Mouse (Mus musculus) erythroblast, embryonic 14.5 days (primary cell): ENCODE measurements around the gene Cav2.

Experiments used
- GATA1 ChIP-seq: IDR thresholded peaks from 2 replicates; pipeline ENCODE4 v1.6.1; 2012; ENCODE audit warnings: low read length, inconsistent platforms, mixed read lengths
- TAL1 ChIP-seq: IDR thresholded peaks from 3 replicates; pipeline ENCODE4 v1.6.1; 2012; ENCODE audit warnings: low read length, inconsistent platforms, mixed read lengths

- TF ChIP-seq GATA1 (no peak), TAL1 (no peak)
These were observed 28.3 kb downstream of the Cav2 start for GRCm38 (mm10) chr6:17309260-17309659.
